Mouse (Mus musculus): ENCODE data around the gene Ly6g5c. TPM values are rescaled to one million over a fixed set of nuclear protein-coding genes. Genes with fewer than 3 reads are reported as not detected.

Gene Ly6g5c
- total RNA-seq, 1 experiment from 2014 or later: not detected

GRCm38 (mm10) chr17:35157661-35158175, 49.6 kb downstream of the Ly6g5c start:
- ATAC-seq (replicated peaks; ENCODE audit: insufficient number of reproducible peaks, low FRiP score, low TSS enrichment, poor library complexity, severe bottlenecking): no peak

- no peak for ATAC-seq (replicated peaks; ENCODE audit: insufficient number of reproducible peaks, low FRiP score, low TSS enrichment, poor library complexity, severe bottlenecking)
Observed at GRCm38 (mm10) chr17:35158850-35159593, 50.9 kb downstream of the Ly6g5c start.

- ATAC-seq (replicated peaks; ENCODE audit: insufficient number of reproducible peaks, low FRiP score, low TSS enrichment, poor library complexity, severe bottlenecking): no peak
Observed at GRCm38 (mm10) chr17:35159638-35160037, 51.6 kb downstream of the Ly6g5c start.

GRCm38 (mm10) chr17:35161421-35161820, 53.3 kb downstream of the Ly6g5c start:
- ATAC-seq (replicated peaks; ENCODE audit: insufficient number of reproducible peaks, low FRiP score, low TSS enrichment, poor library complexity, severe bottlenecking): no peak

Other genes with a start within 250 kb of the Ly6g5c start
- 1.1 to 4.8 TPM (median 2.8 TPM) in 3 replicates for gene Cfb, start 245.8 kb upstream of the Ly6g5c start, total RNA-seq (2017)
- gene Zbtb12, start 228.8 kb upstream of the Ly6g5c start, total RNA-seq (2017): 0.57 to 1.7 TPM (median 1.6 TPM) in 3 replicates
- not detected in 3 replicates for gene Gm20547, start 226.2 kb upstream of the Ly6g5c start, total RNA-seq (2017)
- not detected in 3 replicates for gene C2, start 210.0 kb upstream of the Ly6g5c start, total RNA-seq (2017)
- gene Ehmt2, start 209.8 kb upstream of the Ly6g5c start, total RNA-seq (2017): 92.4 to 105 TPM (median 102 TPM) in 3 replicates
- gene Slc44a4, start 193.8 kb upstream of the Ly6g5c start, total RNA-seq (2017): not detected in 3 replicates
- gene Neu1, start 177.0 kb upstream of the Ly6g5c start, total RNA-seq (2017): 29.6 to 39.9 TPM (median 37.2 TPM) in 3 replicates
- gene Hspa1b, start 149.0 kb upstream of the Ly6g5c start, total RNA-seq (2017): 12.5 to 375 TPM (median 15.8 TPM) in 3 replicates
- gene Gm20481, start 138.4 kb upstream of the Ly6g5c start, total RNA-seq (2017): 1.4 TPM in 1 of 3 replicates, not detected in the others
- 4.9 to 201 TPM (median 8.6 TPM) in 3 replicates for gene Hspa1a, start 136.1 kb upstream of the Ly6g5c start, total RNA-seq (2017)
- gene Hspa1l, start 135.6 kb upstream of the Ly6g5c start, total RNA-seq (2017): 1.1 to 1.7 TPM in 2 of 3 replicates, not detected in the other
- 9.3 to 13.9 TPM (median 10.6 TPM) in 3 replicates for gene Lsm2, start 126.4 kb upstream of the Ly6g5c start, total RNA-seq (2017)
- gene Vars, start 107.3 kb upstream of the Ly6g5c start, total RNA-seq (2017): 89.9 to 126 TPM (median 116 TPM) in 3 replicates
- not detected in 3 replicates for gene Vwa7, start 91.7 kb upstream of the Ly6g5c start, total RNA-seq (2017)
- gene Sapcd1, start 80.3 kb upstream of the Ly6g5c start, total RNA-seq (2017): 1.2 TPM in 1 of 3 replicates, not detected in the others
- gene Msh5, start 61.5 kb upstream of the Ly6g5c start, total RNA-seq (2017): 0.76 to 1.6 TPM in 2 of 3 replicates, not detected in the other
- gene Clic1, start 58.3 kb upstream of the Ly6g5c start, total RNA-seq (2017): 356 to 514 TPM (median 477 TPM) in 3 replicates
- 1.1 TPM in 1 of 3 replicates, not detected in the others for gene Ddah2, start 49.2 kb upstream of the Ly6g5c start, total RNA-seq (2017)
- gene Ly6g6c, start 42.9 kb upstream of the Ly6g5c start, total RNA-seq (2017): not detected in 3 replicates
- gene Mpig6b, start 42.1 kb upstream of the Ly6g5c start, total RNA-seq (2017): 0.57 to 3.1 TPM (median 0.75 TPM) in 3 replicates
- gene Ly6g6e, start 31.4 kb upstream of the Ly6g5c start, total RNA-seq (2017): not detected in 3 replicates
- gene Ly6g6d, start 30.2 kb upstream of the Ly6g5c start, total RNA-seq (2017): 2.3 TPM in 1 of 3 replicates, not detected in the others
- 0.39 TPM in 1 of 3 replicates, not detected in the others for gene Ly6g6f, start 22.7 kb upstream of the Ly6g5c start, total RNA-seq (2017)
- 24.3 to 47.0 TPM (median 28.3 TPM) in 3 replicates for gene Abhd16a, start 19.0 kb upstream of the Ly6g5c start, total RNA-seq (2017)
- not detected in 3 replicates for gene Ly6g5b, start 7.1 kb downstream of the Ly6g5c start, total RNA-seq (2017)
- gene Gpank1, start 13.2 kb downstream of the Ly6g5c start, total RNA-seq (2017): 62.4 to 126 TPM (median 65.8 TPM) in 3 replicates
- gene Csnk2b, start 13.8 kb downstream of the Ly6g5c start, total RNA-seq (2017): 188 to 293 TPM (median 226 TPM) in 3 replicates
- gene D17H6S53E, start 18.1 kb downstream of the Ly6g5c start, total RNA-seq (2017): 33.5 to 43.7 TPM (median 42.6 TPM) in 3 replicates
- 1.4 TPM in 1 of 3 replicates, not detected in the others for gene Apom, start 23.8 kb downstream of the Ly6g5c start, total RNA-seq (2017)
- 72.4 to 192 TPM (median 104 TPM) in 3 replicates for gene Bag6, start 26.9 kb downstream of the Ly6g5c start, total RNA-seq (2017)
- 21.3 to 57.6 TPM (median 32.1 TPM) in 3 replicates for gene Prrc2a, start 56.6 kb downstream of the Ly6g5c start, total RNA-seq (2017)
- gene Aif1, start 67.8 kb downstream of the Ly6g5c start, total RNA-seq (2017): 20.7 to 64.8 TPM (median 31.9 TPM) in 3 replicates
- gene Lst1, start 80.2 kb downstream of the Ly6g5c start, total RNA-seq (2017): 763 to 1,006 TPM (median 964 TPM) in 3 replicates
- gene Ltb, start 86.2 kb downstream of the Ly6g5c start, total RNA-seq (2017): 38.1 to 48.1 TPM (median 38.4 TPM) in 3 replicates
- gene Tnf, start 93.7 kb downstream of the Ly6g5c start, total RNA-seq (2017): 37.0 to 62.7 TPM (median 38.1 TPM) in 3 replicates
- gene Lta, start 97.1 kb downstream of the Ly6g5c start, total RNA-seq (2017): 1.7 TPM in 1 of 3 replicates, not detected in the others
- 0.64 to 2.9 TPM (median 2.7 TPM) in 3 replicates for gene Gm16181, start 112.6 kb downstream of the Ly6g5c start, total RNA-seq (2017)
- 1.4 to 6.5 TPM (median 2.6 TPM) in 3 replicates for gene Atp6v1g2, start 125.4 kb downstream of the Ly6g5c start, total RNA-seq (2017)
- 3.6 to 10.9 TPM (median 5.1 TPM) in 3 replicates for gene Nfkbil1, start 127.5 kb downstream of the Ly6g5c start, total RNA-seq (2017)
- 98.8 to 141 TPM (median 101 TPM) in 3 replicates for gene Ddx39b, start 133.5 kb downstream of the Ly6g5c start, total RNA-seq (2017)
- 2,987 to 4,272 TPM (median 3,836 TPM) in 3 replicates for gene H2-D1, start 154.5 kb downstream of the Ly6g5c start, total RNA-seq (2017)
- gene H2-Q1, start 212.1 kb downstream of the Ly6g5c start, total RNA-seq (2017): 0.11 to 0.38 TPM in 2 of 3 replicates, not detected in the other
- gene H2-Q2, start 234.0 kb downstream of the Ly6g5c start, total RNA-seq (2017): not detected in 3 replicates